Mouse (Mus musculus) heart, embryonic 16.5 days (tissue): ENCODE measurements around the gene Herc2. TPM values are rescaled to one million over a fixed set of nuclear protein-coding genes. Genes with fewer than 3 reads are reported as not detected.
A peak's percentile ranks its signal among the peaks of the same experiment; 100 is the strongest.

Experiments
- ATAC-seq: fragments of 200-750 bp; cut with Nextera tagmentation; replicated peaks from 2 replicates; pipeline ENCODE4 v1.8.0; 2017; ENCODE audit warnings: moderate number of reproducible peaks; ENCODE audit not compliant: insufficient read depth, low FRiP score; ENCODE audit errors: extremely low read depth
- H3K27ac ChIP-seq: fragments of 300-500 bp; sonication (generic); 2 replicates; pipeline ENCODE4 v1.5.1; 2014; ENCODE audit warnings: mild to moderate bottlenecking, low read length, control low read depth, moderate library complexity
- H3K27me3 ChIP-seq: fragments of 300-500 bp; sonication (generic); 2 replicates; pipeline ENCODE4 v1.6.1; 2014; ENCODE audit warnings: low read length, mixed read lengths; ENCODE audit not compliant: control insufficient read depth, insufficient read depth
- H3K36me3 ChIP-seq: fragments of 300-500 bp; sonication (generic); 2 replicates; pipeline ENCODE4 v1.6.1; 2014; ENCODE audit not compliant: control insufficient read depth, insufficient read depth
- H3K4me1 ChIP-seq: fragments of 300-500 bp; sonication (generic); 2 replicates; pipeline ENCODE4 v1.6.1; 2014; ENCODE audit warnings: low read length, mixed read lengths; ENCODE audit not compliant: control insufficient read depth, insufficient read depth
- H3K4me2 ChIP-seq: fragments of 300-500 bp; sonication (generic); 2 replicates; pipeline ENCODE4 v1.6.1; 2014; ENCODE audit warnings: low read depth, mild to moderate bottlenecking, control low read depth, low read length
- H3K4me3 ChIP-seq: fragments of 300-500 bp; sonication (generic); 2 replicates; pipeline ENCODE4 v1.5.1; 2014; ENCODE audit warnings: mild to moderate bottlenecking, control low read depth, low read length
- H3K9ac ChIP-seq: fragments of 300-500 bp; sonication (generic); 2 replicates; pipeline ENCODE4 v1.6.1; 2014; ENCODE audit warnings: low read length, control low read depth
- H3K9me3 ChIP-seq: fragments of 300-500 bp; sonication (generic); replicated peaks from 2 replicates; pipeline ENCODE4 v1.6.1; 2016; ENCODE audit warnings: low read length; ENCODE audit not compliant: control insufficient read depth
- WGBS: fragments of 180-500 bp; shearing (Covaris S2); extraction: QIAGEN DNeasy Blood & Tissue Kit; methylation state at CpG from one replicate; pipeline ENCODE4 v1.1.7; 2014; 5-methylcytosine and 5-hydroxymethylcytosine counted together
- polyA plus RNA-seq: library from polyadenylated mRNA; unstranded; fragments of >200 nt; fragmentation: Nextera tagmentation; extraction: Ambion mirVana; gene quantifications from 2 replicates; pipeline ENCODE4 v1.2.1, GENCODE M21; 2015

Gene Herc2
- polyA plus RNA-seq, 1 experiment from 2014 or later: 16.5 TPM

GRCm38 (mm10) chr7:56018446-56018971, 31.5 kb upstream of the Herc2 start:
- Histone ChIP-seq H3K9me3 (no peaks in the 10 kb centered on the region), H3K27me3 (no peaks in the 10 kb centered on the region), H3K4me3 (peak overlapping the region; percentile 67), H3K36me3 (no peaks in the 10 kb centered on the region), H3K9ac (peak overlapping the region; percentile 80), H3K4me2 (peak overlapping the region; percentile 83), H3K27ac (no peak overlapping the region), H3K4me1 (no peaks in the 10 kb centered on the region)
- 46% methylated on average over 7 of the region's 7 CpGs for WGBS
- ATAC-seq: no peak

- no peaks in the 10 kb centered on the region for H3K27me3 ChIP-seq
- H3K4me1 ChIP-seq: no peaks in the 10 kb centered on the region
- peak overlapping the region; percentile 80 for H3K9ac ChIP-seq
- ATAC-seq: peak; percentile 95
- WGBS: under 1% methylated on average over 70 of the region's 71 CpGs
- peak overlapping the region; percentile 67 for H3K4me3 ChIP-seq
- H3K9me3 ChIP-seq: no peaks in the 10 kb centered on the region
- H3K36me3 ChIP-seq: no peaks in the 10 kb centered on the region
- H3K4me2 ChIP-seq: peak overlapping the region; percentile 83
- H3K27ac ChIP-seq: peak overlapping the region; percentile 39; the same call in 1 of the 2 replicates
Measured at GRCm38 (mm10) chr7:56018972-56019929, 30.7 kb upstream of the Herc2 start.

GRCm38 (mm10) chr7:56019930-56020253, 30.1 kb upstream of the Herc2 start, which contains the start of gene Nipa1:
Gene Nipa1, minus strand, starts transcription at chr7:56019954.
- H3K36me3 ChIP-seq: no peaks in the 10 kb centered on the region
- ATAC-seq: no peak
- WGBS: 46% methylated on average over 3 of the region's 3 CpGs
- H3K27ac ChIP-seq: peak within 1 kb of the TSS; percentile 39; the same call in 1 of the 2 replicates
- no peaks in the 10 kb centered on the region for H3K9me3 ChIP-seq
- H3K4me1 ChIP-seq: no peaks in the 10 kb centered on the region
- peak within 1 kb of the TSS; percentile 80 for H3K9ac ChIP-seq
- peak within 1 kb of the TSS; percentile 67 for H3K4me3 ChIP-seq
- H3K4me2 ChIP-seq: peak within 1 kb of the TSS; percentile 83
- no peaks in the 10 kb centered on the region for H3K27me3 ChIP-seq

- H3K36me3 ChIP-seq: no peaks in the 10 kb centered on the region
- H3K4me1 ChIP-seq: no peaks in the 10 kb centered on the region
- no peak overlapping the region for H3K4me3 ChIP-seq
- WGBS: 82% methylated on average over 3 of the region's 3 CpGs
- ATAC-seq: no peak
- H3K9me3 ChIP-seq: no peaks in the 10 kb centered on the region
- H3K4me2 ChIP-seq: no peak overlapping the region
- no peak overlapping the region for H3K9ac ChIP-seq
- no peak overlapping the region for H3K27ac ChIP-seq
- H3K27me3 ChIP-seq: no peaks in the 10 kb centered on the region
Measured at GRCm38 (mm10) chr7:56023586-56023985, 26.4 kb upstream of the Herc2 start.

GRCm38 (mm10) chr7:56042353-56042752, 7.6 kb upstream of the Herc2 start:
- 13% methylated on average over 5 of the region's 5 CpGs for WGBS
- no peaks in the 10 kb centered on the region for H3K27me3 ChIP-seq
- no peaks in the 10 kb centered on the region for H3K4me1 ChIP-seq
- no peaks in the 10 kb centered on the region for H3K9me3 ChIP-seq
- no peak overlapping the region for H3K27ac ChIP-seq
- no peak overlapping the region for H3K4me3 ChIP-seq
- H3K36me3 ChIP-seq: no peaks in the 10 kb centered on the region
- no peak overlapping the region for H3K9ac ChIP-seq
- H3K4me2 ChIP-seq: no peak overlapping the region
- no peak for ATAC-seq

- Histone ChIP-seq H3K4me2 (no peak overlapping the region), H3K4me1 (no peaks in the 10 kb centered on the region), H3K36me3 (no peaks in the 10 kb centered on the region), H3K27me3 (no peaks in the 10 kb centered on the region), H3K27ac (no peak overlapping the region), H3K4me3 (no peak overlapping the region), H3K9me3 (no peaks in the 10 kb centered on the region), H3K9ac (no peak overlapping the region)
- WGBS: 54% methylated on average over 4 of the region's 4 CpGs
- no peak for ATAC-seq
Measured at GRCm38 (mm10) chr7:56043577-56044266, 6.3 kb upstream of the Herc2 start.

GRCm38 (mm10) chr7:56044267-56044629, 5.7 kb upstream of the Herc2 start:
- 73% methylated on average over 3 of the region's 3 CpGs for WGBS
- H3K36me3 ChIP-seq: no peaks in the 10 kb centered on the region

GRCm38 (mm10) chr7:56047178-56047577, 2.8 kb upstream of the Herc2 start:
- Histone ChIP-seq H3K4me3 (no peak overlapping the region), H3K9me3 (no peaks in the 10 kb centered on the region), H3K36me3 (no peaks in the 10 kb centered on the region), H3K4me2 (no peak overlapping the region), H3K9ac (no peak overlapping the region), H3K4me1 (peaks cover 8% of the 10 kb centered on the region), H3K27me3 (no peaks in the 10 kb centered on the region), H3K27ac (no peak overlapping the region)
- no peak for ATAC-seq
- WGBS: 73% methylated on average over 1 of the region's 1 CpGs

More at GRCm38 (mm10) chr7:56044267-56044629, 5.7 kb upstream of the Herc2 start:
- ATAC-seq: no peak
- no peaks in the 10 kb centered on the region for H3K9me3 ChIP-seq
- no peaks in the 10 kb centered on the region for H3K4me1 ChIP-seq
- no peak overlapping the region for H3K4me2 ChIP-seq
- H3K4me3 ChIP-seq: no peak overlapping the region
- H3K9ac ChIP-seq: no peak overlapping the region
- H3K27me3 ChIP-seq: no peaks in the 10 kb centered on the region
- no peak overlapping the region for H3K27ac ChIP-seq

- Histone ChIP-seq H3K27ac (peak overlapping the region; percentile 93), H3K27me3 (no peaks in the 10 kb centered on the region), H3K4me1 (peaks cover 8% of the 10 kb centered on the region), H3K4me2 (peak overlapping the region; percentile 81), H3K9ac (peak overlapping the region; percentile 91), H3K9me3 (no peaks in the 10 kb centered on the region), H3K36me3 (no peaks in the 10 kb centered on the region), H3K4me3 (peak overlapping the region; percentile 90)
- under 1% methylated on average over 18 of the region's 18 CpGs for WGBS
- ATAC-seq: peak; percentile 24
Measured at GRCm38 (mm10) chr7:56050487-56050911, 503 bp downstream of the Herc2 start.
